Mouse (Mus musculus): ENCODE results near the gene Il4i1. TPM values are rescaled to one million over a fixed set of nuclear protein-coding genes. Genes with fewer than 3 reads are reported as not detected.

The Il4i1 gene
- polyA plus RNA-seq, 1 experiment, result 71.7 TPM

DNA sequence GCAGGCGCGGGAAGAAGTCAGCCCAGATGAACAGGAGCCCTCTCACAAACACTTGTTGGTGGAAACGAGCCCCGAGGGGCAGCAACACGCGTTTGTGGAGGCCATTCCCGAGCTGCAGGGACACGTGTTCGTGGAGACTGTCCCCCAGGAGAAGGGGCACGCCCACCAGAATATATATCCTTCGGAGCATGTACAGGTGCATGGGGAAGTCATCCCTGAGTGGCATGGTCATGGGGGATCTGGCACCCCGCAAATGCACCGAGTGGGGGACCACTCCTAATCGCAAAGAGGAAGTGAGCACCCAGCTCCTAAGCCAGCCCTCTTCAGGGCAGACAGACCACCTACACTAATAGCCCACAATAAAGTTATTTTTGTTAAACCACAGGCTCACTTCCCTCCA lies 24.2 kb downstream of the Il4i1 start:
- Histone ChIP-seq H3K27me3 (ENCODE audit: control insufficient read depth, insufficient read depth, low read length) (peaks cover 2% of the 10 kb centered on the region; the same call in 1 of the 2 replicates), H3K4me3 (ENCODE audit: control insufficient read depth, insufficient read depth, low read length) (no peak overlapping the region), H3K36me3 (ENCODE audit: control insufficient read depth, insufficient read depth, low read length) (peaks cover 24% of the 10 kb centered on the region), H3K4me1 (replicated peaks; ENCODE audit: control insufficient read depth, insufficient read depth, low read length) (peaks cover 11% of the 10 kb centered on the region), H3K27ac (ENCODE audit: control insufficient read depth, insufficient read depth, low read length) (no peak overlapping the region)
- TF ChIP-seq POLR2A (IDR thresholded peaks at IDR 0.05; ENCODE audit: control insufficient read depth, extremely low read depth, insufficient read depth, low read length, poor library complexity) (no peak), CTCF (IDR thresholded peaks at IDR 0.05; ENCODE audit: borderline replicate concordance, control insufficient read depth, extremely low read depth, insufficient read depth, low read length, poor library complexity) (no peak)
- 25% methylated on average over 14 of the region's 14 CpGs for WGBS
- no peak for DNase-seq

DNA sequence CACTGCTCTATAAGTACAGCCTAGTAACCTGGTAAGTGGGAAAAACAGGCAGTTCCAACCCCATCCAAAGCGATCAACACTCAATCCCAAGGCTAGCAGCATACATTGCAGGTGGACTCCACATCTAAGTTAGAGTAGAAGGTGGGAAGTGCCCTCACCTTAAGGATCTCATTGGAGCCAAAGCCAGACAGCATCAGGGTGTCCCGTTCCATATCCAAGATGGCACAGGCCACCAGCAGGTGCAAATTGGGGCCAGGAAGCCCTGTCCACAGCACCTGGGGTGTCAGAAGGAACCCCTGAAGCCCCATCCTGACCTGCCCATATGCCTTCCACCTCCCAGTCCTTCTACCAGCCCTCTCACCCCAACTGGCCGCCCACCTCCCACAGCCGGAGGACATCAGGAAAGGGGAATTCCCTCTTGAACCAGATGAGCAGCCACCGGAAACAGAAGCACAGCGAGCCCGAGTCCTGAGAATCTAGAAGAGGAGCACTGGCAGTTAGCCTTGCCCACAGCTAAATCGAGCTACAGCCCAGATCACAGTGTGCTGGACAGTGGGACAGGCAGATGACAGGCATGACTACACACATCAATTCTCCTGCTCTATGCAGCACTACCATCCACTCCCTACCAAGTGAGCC lies 25.8 kb downstream of the Il4i1 start:
- no peak for DNase-seq
- WGBS, result 93% methylated on average over 8 of the region's 8 CpGs
- Histone ChIP-seq H3K27me3 (ENCODE audit: control insufficient read depth, insufficient read depth, low read length) (peaks cover 2% of the 10 kb centered on the region; the same call in 1 of the 2 replicates), H3K4me3 (ENCODE audit: control insufficient read depth, insufficient read depth, low read length) (no peak overlapping the region), H3K27ac (ENCODE audit: control insufficient read depth, insufficient read depth, low read length) (no peak overlapping the region), H3K4me1 (replicated peaks; ENCODE audit: control insufficient read depth, insufficient read depth, low read length) (peaks cover 11% of the 10 kb centered on the region), H3K36me3 (ENCODE audit: control insufficient read depth, insufficient read depth, low read length) (peaks cover 32% of the 10 kb centered on the region)
- no peak for TF ChIP-seq CTCF (IDR thresholded peaks at IDR 0.05; ENCODE audit: borderline replicate concordance, control insufficient read depth, extremely low read depth, insufficient read depth, low read length, poor library complexity)
- TF ChIP-seq POLR2A (IDR thresholded peaks at IDR 0.05; ENCODE audit: control insufficient read depth, extremely low read depth, insufficient read depth, low read length, poor library complexity), result no peak

DNA sequence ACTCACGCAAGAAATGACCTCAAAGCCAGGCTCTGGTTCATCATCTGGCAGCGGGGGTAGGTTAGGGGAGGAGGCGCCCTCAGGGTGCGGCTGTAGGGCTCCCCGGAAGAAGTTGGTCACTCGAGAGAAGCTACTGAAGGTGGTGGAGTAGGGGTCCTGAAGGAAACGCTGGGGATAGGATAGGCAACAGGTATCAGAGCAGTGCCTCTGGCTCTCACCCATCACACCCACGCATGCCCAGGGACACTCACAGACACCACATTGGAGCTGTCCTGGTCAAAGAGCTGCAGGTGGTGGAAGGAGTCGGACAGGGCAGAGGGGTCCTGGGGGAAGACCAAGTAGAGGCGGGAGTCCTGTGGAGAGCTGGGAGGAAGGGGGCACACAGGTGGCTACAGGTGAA lies 28.8 kb downstream of the Il4i1 start:
- Histone ChIP-seq H3K4me3 (ENCODE audit: control insufficient read depth, insufficient read depth, low read length) (no peak overlapping the region), H3K4me1 (replicated peaks; ENCODE audit: control insufficient read depth, insufficient read depth, low read length) (peaks cover 11% of the 10 kb centered on the region), H3K27me3 (ENCODE audit: control insufficient read depth, insufficient read depth, low read length) (no peaks in the 10 kb centered on the region; the same call in 1 of the 2 replicates), H3K36me3 (ENCODE audit: control insufficient read depth, insufficient read depth, low read length) (peaks cover 32% of the 10 kb centered on the region), H3K27ac (ENCODE audit: control insufficient read depth, insufficient read depth, low read length) (no peak overlapping the region)
- TF ChIP-seq POLR2A (IDR thresholded peaks at IDR 0.05; ENCODE audit: control insufficient read depth, extremely low read depth, insufficient read depth, low read length, poor library complexity) (no peak), CTCF (IDR thresholded peaks at IDR 0.05; ENCODE audit: borderline replicate concordance, control insufficient read depth, extremely low read depth, insufficient read depth, low read length, poor library complexity) (no peak)
- DNase-seq, result no peak
- WGBS, result 94% methylated on average over 10 of the region's 10 CpGs

DNA sequence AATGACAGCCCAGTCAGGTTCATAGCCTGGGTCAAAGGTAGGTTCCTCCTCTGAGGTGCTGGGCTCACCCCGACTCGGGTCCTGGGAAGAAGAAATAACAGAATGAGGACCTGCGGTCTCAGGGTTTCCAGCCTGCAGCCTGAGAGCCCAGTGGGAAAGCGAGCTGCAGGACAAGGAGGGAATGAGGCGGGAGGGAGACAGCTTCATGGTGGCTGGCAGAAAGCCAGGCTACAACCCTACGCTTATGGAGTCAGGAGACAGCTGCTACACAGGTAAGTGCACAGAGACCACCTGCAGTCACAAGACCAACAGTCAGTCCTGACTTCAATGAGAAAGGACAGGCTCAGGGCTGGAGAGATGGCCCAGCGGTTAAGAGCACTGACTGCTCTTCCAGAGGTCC lies 30.6 kb downstream of the Il4i1 start:
- Histone ChIP-seq H3K27me3 (ENCODE audit: control insufficient read depth, insufficient read depth, low read length) (no peaks in the 10 kb centered on the region), H3K27ac (ENCODE audit: control insufficient read depth, insufficient read depth, low read length) (no peak overlapping the region), H3K36me3 (ENCODE audit: control insufficient read depth, insufficient read depth, low read length) (peaks cover 26% of the 10 kb centered on the region), H3K4me3 (ENCODE audit: control insufficient read depth, insufficient read depth, low read length) (no peak overlapping the region), H3K4me1 (replicated peaks; ENCODE audit: control insufficient read depth, insufficient read depth, low read length) (peaks cover 18% of the 10 kb centered on the region)
- TF ChIP-seq POLR2A (IDR thresholded peaks at IDR 0.05; ENCODE audit: control insufficient read depth, extremely low read depth, insufficient read depth, low read length, poor library complexity), result no peak
- TF ChIP-seq CTCF (IDR thresholded peaks at IDR 0.05; ENCODE audit: borderline replicate concordance, control insufficient read depth, extremely low read depth, insufficient read depth, low read length, poor library complexity), result no peak
- 98% methylated on average over 7 of the region's 7 CpGs for WGBS
- no peak for DNase-seq

DNA sequence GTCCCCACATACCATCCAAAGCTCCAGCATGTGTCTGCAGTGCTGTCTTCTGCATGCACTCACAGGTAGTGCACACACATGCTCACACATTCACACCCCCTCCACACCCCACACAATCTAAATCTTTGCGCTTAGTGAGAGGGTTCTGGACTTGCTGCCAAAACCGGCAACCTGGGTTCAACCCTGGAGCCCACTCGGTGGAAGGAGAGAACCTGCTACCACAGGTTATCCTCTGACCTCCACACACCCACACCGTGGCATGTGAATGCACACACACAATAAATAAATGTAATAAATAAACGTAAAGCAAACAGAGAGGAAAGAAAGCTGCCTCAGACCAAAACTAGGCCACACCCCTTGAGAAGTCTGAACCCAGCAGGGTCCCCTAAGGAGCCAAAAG lies 31.6 kb downstream of the Il4i1 start:
- no peak for DNase-seq
- WGBS, result 80% methylated on average over 5 of the region's 5 CpGs
- peak overlapping the region; percentile 79; the same call in 1 of the 2 replicates for H3K4me3 ChIP-seq (ENCODE audit: control insufficient read depth, insufficient read depth, low read length)
- no peak overlapping the region for H3K27ac ChIP-seq (ENCODE audit: control insufficient read depth, insufficient read depth, low read length)
- TF ChIP-seq POLR2A (IDR thresholded peaks at IDR 0.05; ENCODE audit: control insufficient read depth, extremely low read depth, insufficient read depth, low read length, poor library complexity) (no peak), CTCF (IDR thresholded peaks at IDR 0.05; ENCODE audit: borderline replicate concordance, control insufficient read depth, extremely low read depth, insufficient read depth, low read length, poor library complexity) (no peak)
- peaks cover 18% of the 10 kb centered on the region for H3K4me1 ChIP-seq (replicated peaks; ENCODE audit: control insufficient read depth, insufficient read depth, low read length)
- no peaks in the 10 kb centered on the region for H3K27me3 ChIP-seq (ENCODE audit: control insufficient read depth, insufficient read depth, low read length)
- peaks cover 21% of the 10 kb centered on the region for H3K36me3 ChIP-seq (ENCODE audit: control insufficient read depth, insufficient read depth, low read length)

DNA sequence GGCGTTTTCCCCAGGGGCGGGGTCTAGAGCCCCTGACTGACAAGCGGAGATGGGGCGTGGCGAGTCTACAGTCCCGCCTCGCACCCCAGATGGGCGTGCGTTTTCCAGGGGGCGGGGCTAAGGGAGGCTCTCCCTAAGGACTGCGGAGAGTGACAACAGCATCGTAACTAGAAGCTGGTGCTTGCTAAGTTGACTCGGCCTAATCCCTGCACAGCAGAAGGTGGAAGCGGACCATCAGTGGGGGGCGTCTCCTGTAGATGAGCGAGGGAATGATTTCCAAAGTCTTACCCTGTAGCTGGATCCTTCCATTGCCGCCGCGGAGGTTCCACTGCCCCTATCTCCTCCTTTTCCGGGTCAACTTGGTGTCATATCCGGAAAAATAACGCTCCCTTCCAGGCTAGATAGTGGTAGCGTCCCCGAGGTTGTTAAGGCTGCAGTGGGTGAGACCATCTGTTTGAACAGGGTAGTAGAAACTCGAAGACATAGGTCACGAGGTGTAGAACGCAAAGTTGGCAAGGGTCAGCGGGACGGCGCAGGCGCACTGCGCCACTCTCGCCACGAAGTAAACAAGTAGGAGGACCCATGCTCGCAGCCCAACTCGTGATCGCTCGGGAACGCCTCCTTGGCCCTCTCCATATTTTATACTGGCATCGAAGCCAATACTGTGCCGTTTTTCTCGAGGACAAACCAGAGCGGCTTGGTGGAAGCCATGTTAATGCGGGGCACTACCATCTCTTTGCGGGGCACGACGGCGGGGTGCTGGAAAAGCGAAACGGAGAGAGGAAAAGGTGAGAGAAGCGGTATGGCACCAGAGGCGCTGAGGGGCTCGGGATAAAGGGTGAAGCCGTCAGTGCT lies 32.6 kb downstream of the Il4i1 start, which contains the start of the genes Akt1s1 and Tbc1d17:
Gene Akt1s1, plus strand, starts transcription at position 431 of the 855 bp plus-strand sequence.
Gene Tbc1d17, minus strand, starts transcription at position 519 of the 855 bp plus-strand sequence.
- DNase-seq, result peak; percentile 98
- Histone ChIP-seq H3K4me3 (ENCODE audit: control insufficient read depth, insufficient read depth, low read length) (peak within 1 kb of the TSS; percentile 79), H3K4me1 (replicated peaks; ENCODE audit: control insufficient read depth, insufficient read depth, low read length) (peaks cover 21% of the 10 kb centered on the region), H3K27ac (ENCODE audit: control insufficient read depth, insufficient read depth, low read length) (peak within 1 kb of the TSS; percentile 88), H3K36me3 (ENCODE audit: control insufficient read depth, insufficient read depth, low read length) (peaks cover 14% of the 10 kb centered on the region), H3K27me3 (ENCODE audit: control insufficient read depth, insufficient read depth, low read length) (no peaks in the 10 kb centered on the region)
- WGBS, result under 1% methylated on average over 54 of the region's 54 CpGs
- no peak for TF ChIP-seq POLR2A (IDR thresholded peaks at IDR 0.05; ENCODE audit: control insufficient read depth, extremely low read depth, insufficient read depth, low read length, poor library complexity)
- TF ChIP-seq CTCF (IDR thresholded peaks at IDR 0.05; ENCODE audit: borderline replicate concordance, control insufficient read depth, extremely low read depth, insufficient read depth, low read length, poor library complexity), result peak; percentile 46; the same call in 1 of the 2 replicates
